Mouse (Mus musculus): ENCODE results near the gene Kcnj3.

- TF ChIP-seq CTCF (IDR thresholded peaks at IDR 0.05; ENCODE audit: insufficient read depth, low read length) (no peak), POLR2A (IDR thresholded peaks at IDR 0.05; ENCODE audit: borderline replicate concordance, extremely low read depth, low read depth, low read length) (no peak)
These were observed 99.7 kb downstream of the Kcnj3 start for GRCm38 (mm10) chr2:55535482-55535881.
